Mouse (Mus musculus) hindbrain, embryonic 16.5 days (tissue): ENCODE measurements around the gene Rnft2. TPM values are rescaled to one million over a fixed set of nuclear protein-coding genes. Genes with fewer than 3 reads are reported as not detected.
A peak's percentile ranks its signal among the peaks of the same experiment; 100 is the strongest.

Experiments used
- ATAC-seq: fragments of 200-750 bp; cut with Nextera tagmentation; 2 replicates; pipeline ENCODE4 v1.8.0; 2017; ENCODE audit warnings: moderate TSS enrichment, moderate library complexity
- H3K27ac ChIP-seq: fragments of 300-500 bp; sonication (generic); 2 replicates; pipeline ENCODE4 v1.5.1; 2014; ENCODE audit warnings: low read depth, mild to moderate bottlenecking, control low read depth, low read length, moderate library complexity
- H3K27me3 ChIP-seq: fragments of 300-500 bp; sonication (generic); replicated peaks from 2 replicates; pipeline ENCODE4 v1.6.1; 2014; ENCODE audit warnings: low read length; ENCODE audit not compliant: control insufficient read depth, insufficient read depth
- H3K36me3 ChIP-seq: fragments of 300-500 bp; sonication (generic); 2 replicates; pipeline ENCODE4 v1.6.1; 2014; ENCODE audit warnings: mild to moderate bottlenecking, low read length, moderate library complexity, mixed read lengths; ENCODE audit not compliant: control insufficient read depth, insufficient read depth
- H3K4me1 ChIP-seq: fragments of 300-500 bp; sonication (generic); 2 replicates; pipeline ENCODE4 v1.6.1; 2014; ENCODE audit warnings: low read depth, low read length; ENCODE audit not compliant: control insufficient read depth, insufficient read depth
- H3K4me2 ChIP-seq: fragments of 300-500 bp; sonication (generic); 2 replicates; pipeline ENCODE4 v1.6.1; 2014; ENCODE audit warnings: mild to moderate bottlenecking, low read length, control low read depth, moderate library complexity
- H3K4me3 ChIP-seq: fragments of 300-500 bp; sonication (generic); 2 replicates; pipeline ENCODE4 v1.5.1; 2014; ENCODE audit warnings: mild to moderate bottlenecking, low read length, control low read depth, moderate library complexity
- H3K9ac ChIP-seq: fragments of 300-500 bp; sonication (generic); 2 replicates; pipeline ENCODE4 v1.6.1; 2014; ENCODE audit warnings: low read depth, mild to moderate bottlenecking, control low read depth, low read length, moderate library complexity
- H3K9me3 ChIP-seq: fragments of 300-500 bp; sonication (generic); 2 replicates; pipeline ENCODE4 v1.6.1; 2014; ENCODE audit warnings: mild to moderate bottlenecking, low read length, moderate library complexity; ENCODE audit not compliant: control insufficient read depth
- WGBS: fragments of 180-500 bp; shearing (Covaris S2); extraction: QIAGEN DNeasy Blood & Tissue Kit; methylation state at CpG from one replicate; pipeline ENCODE4 v1.1.7; 2014; 5-methylcytosine and 5-hydroxymethylcytosine counted together
- polyA plus RNA-seq: library from polyadenylated mRNA; unstranded; fragments of >200 nt; fragmentation: Nextera tagmentation; extraction: Ambion mirVana; gene quantifications from 2 replicates; pipeline ENCODE4 v1.2.1, GENCODE M21; 2015

The Rnft2 gene
- polyA plus RNA-seq, 1 experiment from 2014 or later: 9.2 TPM

GRCm38 (mm10) chr5:118260055-118260454 lies 15.1 kb upstream of the Rnft2 start:
- ATAC-seq: no peak
- Histone ChIP-seq H3K36me3 (peaks cover 40% of the 10 kb centered on the region), H3K4me2 (no peak overlapping the region), H3K27me3 (no peaks in the 10 kb centered on the region), H3K27ac (no peak overlapping the region), H3K4me1 (peaks cover 6% of the 10 kb centered on the region), H3K9me3 (no peaks in the 10 kb centered on the region), H3K9ac (no peak overlapping the region), H3K4me3 (no peak overlapping the region)
- WGBS: 88% methylated on average over 10 of the region's 10 CpGs

GRCm38 (mm10) chr5:118259636-118260035 lies 14.7 kb upstream of the Rnft2 start:
- Histone ChIP-seq H3K4me3 (no peak overlapping the region), H3K9me3 (no peaks in the 10 kb centered on the region), H3K27me3 (no peaks in the 10 kb centered on the region), H3K4me1 (peaks cover 6% of the 10 kb centered on the region), H3K9ac (no peak overlapping the region), H3K36me3 (peaks cover 40% of the 10 kb centered on the region), H3K27ac (no peak overlapping the region), H3K4me2 (no peak overlapping the region)
- WGBS: 85% methylated on average over 6 of the region's 6 CpGs
- no peak for ATAC-seq

GRCm38 (mm10) chr5:118259152-118259551 lies 14.2 kb upstream of the Rnft2 start:
- H3K27ac ChIP-seq: no peak overlapping the region
- ATAC-seq: peak; percentile 58; the same call in 1 of the 2 replicates
- peaks cover 6% of the 10 kb centered on the region for H3K4me1 ChIP-seq
- whole genome bisulfite sequencing: 40% methylated on average over 6 of the region's 6 CpGs
- H3K4me3 ChIP-seq: no peak overlapping the region
- H3K36me3 ChIP-seq: peaks cover 40% of the 10 kb centered on the region
- H3K9me3 ChIP-seq: no peaks in the 10 kb centered on the region
- no peak overlapping the region for H3K4me2 ChIP-seq
- H3K27me3 ChIP-seq: no peaks in the 10 kb centered on the region
- no peak overlapping the region for H3K9ac ChIP-seq

DNA sequence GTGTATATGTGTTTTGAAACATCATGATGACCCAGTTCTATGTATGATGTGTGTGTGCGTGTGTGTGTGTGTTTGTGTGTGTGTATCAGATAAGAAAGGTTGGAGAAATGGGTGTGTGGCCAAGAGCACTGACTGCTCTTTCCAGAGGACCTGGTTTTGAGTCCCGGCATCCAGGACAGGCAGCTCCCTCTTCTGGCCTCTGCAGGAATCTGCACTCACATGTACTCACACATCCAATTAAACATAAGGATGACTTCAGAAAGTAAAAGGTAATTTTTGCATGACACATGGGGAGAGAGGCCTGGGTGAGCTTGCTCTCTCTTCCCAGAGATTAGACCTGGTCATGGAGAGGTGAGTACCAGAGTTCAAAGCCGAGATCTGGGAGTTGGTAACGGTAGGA lies 12.1 kb upstream of the Rnft2 start:
- H3K9me3 ChIP-seq: no peaks in the 10 kb centered on the region
- no peak overlapping the region for H3K4me3 ChIP-seq
- no peak for ATAC-seq
- H3K4me1 ChIP-seq: peaks cover 6% of the 10 kb centered on the region
- 93% methylated on average over 4 of the region's 4 CpGs for WGBS
- no peaks in the 10 kb centered on the region for H3K27me3 ChIP-seq
- no peak overlapping the region for H3K4me2 ChIP-seq
- H3K27ac ChIP-seq: no peak overlapping the region
- H3K9ac ChIP-seq: no peak overlapping the region
- peaks cover 32% of the 10 kb centered on the region for H3K36me3 ChIP-seq

- ATAC-seq: no peak
- Histone ChIP-seq H3K27ac (no peak overlapping the region), H3K27me3 (no peaks in the 10 kb centered on the region), H3K9me3 (no peaks in the 10 kb centered on the region), H3K36me3 (peaks cover 15% of the 10 kb centered on the region), H3K9ac (no peak overlapping the region), H3K4me2 (no peak overlapping the region), H3K4me3 (no peak overlapping the region), H3K4me1 (no peaks in the 10 kb centered on the region; the same call in 1 of the 2 replicates)
- 82% methylated on average over 3 of the region's 3 CpGs for WGBS
Observed at GRCm38 (mm10) chr5:118253551-118253950, 8.6 kb upstream of the Rnft2 start.

- no peaks in the 10 kb centered on the region for H3K9me3 ChIP-seq
- H3K36me3 ChIP-seq: no peaks in the 10 kb centered on the region; the same call in 1 of the 2 replicates
- ATAC-seq: no peak
- H3K27me3 ChIP-seq: no peaks in the 10 kb centered on the region
- H3K4me2 ChIP-seq: no peak overlapping the region
- no peak overlapping the region for H3K27ac ChIP-seq
- WGBS: 71% methylated on average over 6 of the region's 7 CpGs
- H3K9ac ChIP-seq: no peak overlapping the region
- no peak overlapping the region for H3K4me3 ChIP-seq
- H3K4me1 ChIP-seq: peaks cover 12% of the 10 kb centered on the region
Observed at GRCm38 (mm10) chr5:118250987-118251386, 6.1 kb upstream of the Rnft2 start.

DNA sequence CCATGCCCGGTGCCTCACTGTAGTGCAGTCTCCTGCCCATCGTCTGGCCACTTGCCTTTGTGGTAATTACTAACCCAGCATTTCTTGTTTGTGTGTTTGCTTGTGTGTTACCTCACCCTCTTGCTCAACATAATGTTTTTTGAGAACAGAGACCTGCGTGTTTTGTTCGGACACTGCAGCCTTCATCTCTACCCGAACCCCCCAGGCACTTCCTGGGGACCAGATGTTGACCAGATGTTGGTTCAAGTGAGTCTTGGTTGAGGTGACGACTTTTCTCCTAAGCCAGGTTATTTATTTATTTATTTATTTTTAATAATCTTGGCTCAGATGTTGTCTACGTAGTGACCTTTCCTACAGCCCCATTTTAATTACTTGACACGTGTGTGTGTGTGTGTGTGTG lies 2.5 kb upstream of the Rnft2 start:
- H3K27ac ChIP-seq: no peak overlapping the region
- WGBS: 90% methylated on average over 8 of the region's 8 CpGs
- peaks cover 19% of the 10 kb centered on the region for H3K4me1 ChIP-seq
- no peak overlapping the region for H3K4me3 ChIP-seq
- no peaks in the 10 kb centered on the region for H3K27me3 ChIP-seq
- no peak for ATAC-seq
- H3K9ac ChIP-seq: no peak overlapping the region
- peaks cover 2% of the 10 kb centered on the region; the same call in 1 of the 2 replicates for H3K36me3 ChIP-seq
- H3K4me2 ChIP-seq: no peak overlapping the region
- H3K9me3 ChIP-seq: no peaks in the 10 kb centered on the region

DNA sequence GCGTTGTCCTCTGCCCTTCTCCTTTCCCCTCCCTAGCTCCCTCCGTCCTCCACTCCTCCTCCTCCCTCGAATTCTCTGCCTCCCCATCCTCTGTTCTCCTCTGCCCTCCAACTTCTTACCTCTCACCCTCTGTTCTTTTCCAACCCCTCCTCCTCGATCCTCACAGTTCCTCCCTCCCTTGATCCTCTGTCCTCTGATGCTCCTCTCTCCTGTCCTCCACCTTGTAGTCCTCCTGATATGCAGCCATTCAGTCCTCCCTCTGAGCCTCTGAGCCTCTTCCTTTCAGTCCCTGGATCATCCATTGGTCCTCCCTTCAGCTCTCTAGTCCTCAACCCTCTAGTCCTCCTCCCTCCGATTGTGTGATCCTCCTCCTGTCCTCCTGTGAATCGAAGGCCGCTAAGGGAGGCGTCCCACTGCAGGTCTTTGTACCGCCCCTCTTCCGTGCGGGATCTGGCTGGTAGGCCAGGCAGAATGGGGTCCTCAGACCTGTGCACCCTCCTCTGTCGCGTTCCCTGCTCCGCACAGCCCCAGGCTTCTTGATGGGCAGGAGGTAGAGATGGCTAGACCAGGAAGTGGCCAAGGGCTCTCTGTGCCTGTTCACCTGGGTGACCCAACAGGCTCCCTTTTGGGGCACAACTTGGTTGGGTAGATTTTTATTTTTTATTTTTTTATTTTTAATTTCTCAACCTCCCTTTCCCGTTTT lies 841 bp upstream of the Rnft2 start:
- ATAC-seq: peak; percentile 2; the same call in 1 of the 2 replicates
- Histone ChIP-seq H3K4me1 (peaks cover 19% of the 10 kb centered on the region), H3K27ac (peak overlapping the region; percentile 83), H3K9me3 (no peaks in the 10 kb centered on the region), H3K4me3 (peak overlapping the region; percentile 78), H3K4me2 (peak overlapping the region; percentile 87), H3K9ac (peak overlapping the region; percentile 77), H3K27me3 (no peaks in the 10 kb centered on the region), H3K36me3 (peaks cover 2% of the 10 kb centered on the region; the same call in 1 of the 2 replicates)
- 8% methylated on average over 15 of the region's 15 CpGs for WGBS

DNA sequence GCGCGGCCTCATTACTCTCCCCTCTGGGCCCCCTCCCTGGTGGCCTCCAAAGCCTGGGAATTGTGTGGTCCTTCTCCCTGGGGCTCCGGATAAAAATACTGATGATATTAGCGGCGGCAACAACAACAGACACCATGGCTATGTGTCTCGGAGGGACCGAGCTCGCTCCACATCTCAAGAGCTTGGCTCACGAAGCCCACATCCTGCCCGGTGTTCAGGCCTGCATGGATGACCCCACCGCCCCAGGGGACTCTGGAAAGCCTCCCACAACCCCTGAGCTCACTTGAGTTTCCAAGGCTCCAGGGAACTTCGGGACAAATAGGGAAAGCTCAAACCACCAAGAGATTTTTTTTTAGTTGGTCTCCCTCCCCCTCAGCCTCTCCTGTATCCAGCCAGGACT lies 5.2 kb downstream of the Rnft2 start:
- Histone ChIP-seq H3K27ac (no peak overlapping the region), H3K9me3 (no peaks in the 10 kb centered on the region), H3K4me3 (no peak overlapping the region), H3K4me2 (no peak overlapping the region), H3K4me1 (peaks cover 4% of the 10 kb centered on the region), H3K27me3 (no peaks in the 10 kb centered on the region), H3K9ac (no peak overlapping the region), H3K36me3 (peaks cover 9% of the 10 kb centered on the region; the same call in 1 of the 2 replicates)
- ATAC-seq: no peak
- 91% methylated on average over 12 of the region's 12 CpGs for WGBS
